Mouse (Mus musculus) ES-Bruce4 (cell line): Measurements from ENCODE around the gene Sgms2.

Source experiments
- CTCF ChIP-seq: IDR thresholded peaks from one replicate; pipeline ENCODE4 v1.8.1; 2011; ENCODE audit warnings: low read depth, low read length
- EP300 ChIP-seq: IDR thresholded peaks from 2 replicates; pipeline ENCODE4 v1.6.1; 2011; ENCODE audit warnings: low read depth, low read length; ENCODE audit not compliant: insufficient read depth
- POLR2A ChIP-seq: IDR thresholded peaks from one replicate; pipeline ENCODE4 v1.8.1; 2011; ENCODE audit warnings: low read length; ENCODE audit not compliant: insufficient read depth

GRCm38 (mm10) chr3:131504595-131505223 is 13.5 kb upstream of the Sgms2 start:
- TF ChIP-seq EP300 (no peak), POLR2A (no peak), CTCF (no peak)
